Mouse (Mus musculus) layer of hippocampus, adult 9-11 months (tissue): ENCODE measurements around the gene Skil.
"Not testable (repeated sequence)": the region's sequence is repeated elsewhere in the genome, so short reads cannot be mapped to it uniquely, and the experiment has no call there.

Source experiments
- DNase-seq: peaks from one replicate; pipeline ENCODE4 v3.0.0; 2022

The Skil gene

DNA sequence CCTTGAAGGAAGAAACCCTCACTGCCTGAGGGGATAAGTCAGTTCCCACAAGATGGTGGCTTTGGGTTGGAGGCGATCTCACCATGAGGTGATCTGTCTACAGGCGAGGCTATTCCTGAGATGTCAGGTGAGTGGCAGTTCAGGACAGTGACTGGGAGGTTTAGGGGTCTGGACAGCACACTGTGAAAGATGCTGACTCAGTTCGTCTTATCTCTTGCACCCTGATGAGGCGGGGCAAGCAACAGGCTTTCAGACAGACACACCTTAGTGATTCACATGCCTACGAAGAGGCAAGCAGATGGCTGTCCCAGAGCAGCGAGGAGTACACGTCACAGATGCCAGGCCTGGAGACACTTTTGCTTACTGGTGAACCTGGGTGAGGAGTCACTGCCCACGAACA, 39.4 kb downstream of the Skil start:
- no peak for DNase-seq

DNA sequence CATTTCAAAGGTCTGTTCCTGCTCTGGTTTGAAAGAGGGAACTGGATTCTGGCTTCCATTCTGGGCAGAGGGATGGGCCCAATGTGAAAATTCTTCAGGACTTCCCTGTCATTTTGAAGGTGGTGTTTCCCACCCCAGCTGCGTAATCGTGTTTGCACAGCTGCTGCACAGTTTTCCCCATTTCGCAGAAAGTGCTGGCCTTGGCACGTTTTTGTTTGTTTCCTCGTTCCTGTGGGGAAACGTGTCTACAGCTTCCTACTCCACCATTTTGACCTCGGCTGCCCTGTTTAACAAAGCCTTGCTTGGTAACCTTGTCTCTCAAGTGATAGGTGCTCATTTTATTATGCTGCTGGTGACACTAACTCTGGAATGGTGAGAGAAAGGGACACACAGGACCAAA, 39.8 kb downstream of the Skil start:
- DNase-seq: no peak

DNA sequence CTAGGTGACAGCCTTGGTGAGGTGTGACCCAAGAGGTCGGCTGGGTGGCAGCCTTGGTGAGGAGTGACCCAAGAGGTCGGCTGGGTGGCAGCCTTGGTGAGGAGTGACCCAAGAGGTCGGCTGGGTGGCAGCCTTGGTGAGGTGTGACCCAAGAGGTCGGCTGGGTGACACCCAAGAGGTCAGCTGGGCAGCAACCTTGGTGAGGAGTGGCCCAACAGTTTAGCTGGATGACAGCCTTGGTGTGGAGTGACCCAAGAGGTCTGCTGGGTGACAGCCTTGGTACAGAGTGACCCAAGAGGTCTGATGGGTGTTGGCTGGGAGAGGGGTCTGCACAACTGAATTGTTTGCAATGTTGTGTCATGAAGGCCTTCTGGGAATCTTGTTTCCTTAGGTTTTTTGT, 41.7 kb downstream of the Skil start:
- not testable (repeated sequence) for DNase-seq

DNA sequence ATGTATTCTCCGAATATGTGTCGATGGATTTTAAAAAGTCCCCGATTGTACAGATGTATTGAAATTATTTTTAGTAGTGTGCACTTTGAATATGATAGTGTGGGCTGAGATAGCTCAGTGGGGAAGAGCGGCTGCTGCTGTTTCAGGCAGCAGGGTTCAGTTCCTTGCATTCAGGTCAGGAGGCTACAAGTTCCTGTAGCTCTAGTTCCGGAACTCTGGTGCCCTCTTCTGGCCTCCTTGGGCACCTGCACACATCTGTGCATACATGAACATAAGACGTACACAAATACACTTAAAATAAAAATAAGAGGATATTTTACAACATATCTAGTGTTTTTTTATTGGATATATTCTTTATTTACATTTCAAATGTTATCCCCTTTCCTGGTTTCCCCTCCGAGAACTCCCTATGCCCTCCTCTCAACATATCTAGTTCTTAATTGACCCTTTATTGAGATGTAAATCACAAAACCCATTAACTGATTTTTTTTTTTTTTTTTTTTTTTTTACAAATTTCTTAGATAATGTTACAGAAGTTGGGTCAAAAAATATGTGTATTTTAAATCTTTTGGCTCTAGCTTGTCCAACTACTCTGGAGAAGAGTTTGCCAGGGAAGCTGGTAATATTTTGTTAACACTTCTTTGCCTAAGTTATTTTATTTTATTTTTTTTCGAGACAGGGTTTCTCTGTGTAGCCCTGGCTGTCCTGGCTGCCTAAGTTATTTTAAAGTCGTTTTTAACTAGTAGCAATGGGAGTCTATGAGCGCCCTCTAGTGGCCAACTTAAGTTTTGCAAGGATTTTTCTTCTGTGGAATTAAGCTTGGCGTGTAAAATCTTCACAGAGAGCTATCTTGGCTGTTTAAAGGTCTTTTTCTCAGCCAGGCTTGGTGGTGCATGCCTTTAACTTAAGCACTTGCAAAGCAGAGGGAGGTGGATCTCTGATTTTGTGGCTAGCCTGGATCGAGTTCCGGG, 43.9 kb downstream of the Skil start:
- DNase-seq: peak; percentile 67

DNA sequence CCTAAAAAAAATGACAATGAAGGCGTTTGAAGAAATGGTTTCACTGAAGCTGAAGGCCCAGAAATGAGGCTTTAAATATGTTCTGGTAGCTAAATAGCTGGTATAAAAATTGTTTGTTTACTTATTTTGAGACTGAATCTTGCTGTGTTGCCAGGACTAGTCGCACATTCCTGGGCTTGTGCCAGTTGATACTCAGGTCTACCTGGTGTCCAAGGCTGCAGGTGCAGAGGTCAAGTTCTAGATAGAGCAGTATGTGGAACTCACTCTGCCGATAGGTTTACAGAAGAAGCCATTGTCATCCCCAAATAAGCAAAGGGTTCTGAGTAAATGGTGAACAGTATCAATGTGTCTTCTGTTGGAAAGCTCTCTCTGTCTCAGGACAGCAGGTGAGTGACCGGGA, 46.8 kb downstream of the Skil start:
- DNase-seq: no peak

DNA sequence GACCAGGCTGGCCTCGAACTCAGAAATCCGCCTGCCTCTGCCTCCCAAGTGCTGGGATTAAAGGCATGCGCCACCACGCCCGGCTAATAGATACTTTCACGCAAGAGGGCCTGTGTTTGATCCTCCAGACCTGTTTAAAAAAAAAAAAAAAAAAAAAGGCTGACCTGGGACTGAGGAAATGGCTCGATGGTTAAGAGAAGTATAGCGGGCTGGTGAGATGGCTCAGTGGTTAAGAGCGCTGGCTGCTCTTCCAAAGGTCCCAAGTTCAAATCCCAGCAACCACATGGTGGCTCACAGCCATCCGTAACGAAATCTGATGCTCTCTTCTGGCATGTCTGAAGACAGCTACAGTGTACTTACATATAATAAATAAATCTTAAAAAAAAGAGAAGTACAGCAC, 50.4 kb downstream of the Skil start:
- not testable (repeated sequence) for DNase-seq

DNA sequence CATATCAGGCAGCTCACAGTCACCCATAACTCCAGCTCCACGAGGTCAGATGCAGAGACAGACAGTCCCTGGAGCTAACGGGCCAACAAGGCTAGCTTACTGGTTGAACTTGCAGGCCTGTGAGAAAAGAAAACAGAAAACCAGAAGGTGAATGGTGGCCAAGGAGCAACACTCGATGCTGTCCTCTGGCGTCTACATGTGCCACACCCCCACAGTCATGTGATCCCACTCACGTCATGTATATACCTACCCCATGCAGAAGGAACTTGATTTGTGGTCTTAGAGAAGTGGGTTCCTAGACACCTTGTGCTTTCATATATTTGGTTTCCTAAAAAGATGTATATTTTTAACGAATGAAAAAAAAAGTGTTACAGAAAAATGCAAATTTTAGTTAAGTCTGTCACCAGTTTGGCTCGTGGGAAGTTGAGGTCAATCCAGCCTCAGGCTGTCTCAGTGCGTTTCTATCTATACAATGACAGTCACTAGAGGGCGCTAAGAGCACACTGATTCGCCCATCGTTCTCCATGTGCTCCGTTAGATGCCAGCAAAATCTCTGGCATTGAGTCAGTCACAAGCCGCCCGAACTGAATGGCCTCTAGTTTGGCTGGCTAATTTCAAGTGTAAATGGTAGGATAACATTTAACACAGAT, 50.9 kb downstream of the Skil start:
- peak; percentile 78 for DNase-seq

DNA sequence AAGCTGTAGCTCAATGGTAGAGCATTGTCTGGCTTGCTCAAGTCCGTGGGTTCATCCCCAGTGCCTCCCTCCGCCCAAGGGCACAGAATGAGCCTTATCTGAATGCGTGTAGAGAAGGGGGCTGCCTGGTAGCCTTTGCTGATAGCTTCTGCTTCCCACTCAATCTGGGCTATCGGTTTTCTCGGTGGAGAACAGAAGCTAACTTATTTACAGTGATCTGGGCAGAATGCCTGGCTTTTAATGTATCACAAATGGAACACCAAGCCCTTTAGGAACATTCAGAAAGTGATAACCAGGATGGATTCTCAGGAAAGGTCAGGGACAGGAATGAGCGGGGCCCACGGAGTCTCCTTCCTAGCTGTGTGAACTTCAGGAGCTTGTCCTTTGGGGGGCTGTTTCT, 53.7 kb downstream of the Skil start:
- DNase-seq: no peak

DNA sequence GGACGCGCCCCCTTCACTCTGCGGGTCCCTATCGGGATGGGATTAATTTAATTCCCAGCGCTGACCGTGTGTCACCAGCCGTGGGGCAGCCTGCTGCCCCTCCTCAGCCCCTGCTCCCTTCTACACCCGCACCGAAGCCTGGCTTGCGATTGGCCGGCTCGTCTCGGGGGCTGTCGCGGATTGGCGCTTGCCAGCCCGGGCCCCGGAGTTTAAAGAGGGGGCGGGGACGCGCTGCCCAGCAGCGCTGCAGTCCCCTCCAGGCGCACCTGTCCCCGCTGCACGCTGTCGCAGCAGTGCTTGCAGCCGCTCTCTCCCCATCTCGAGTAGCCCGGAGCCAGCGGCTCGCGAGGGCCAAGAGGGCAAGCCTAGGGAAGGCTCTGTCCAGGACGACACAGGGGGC, 54.8 kb downstream of the Skil start, which contains the start of gene Cldn11:
Gene Cldn11 (plus strand): TSS at position 215 of the 400 bp plus-strand sequence.
- DNase-seq: peak; percentile 48

DNA sequence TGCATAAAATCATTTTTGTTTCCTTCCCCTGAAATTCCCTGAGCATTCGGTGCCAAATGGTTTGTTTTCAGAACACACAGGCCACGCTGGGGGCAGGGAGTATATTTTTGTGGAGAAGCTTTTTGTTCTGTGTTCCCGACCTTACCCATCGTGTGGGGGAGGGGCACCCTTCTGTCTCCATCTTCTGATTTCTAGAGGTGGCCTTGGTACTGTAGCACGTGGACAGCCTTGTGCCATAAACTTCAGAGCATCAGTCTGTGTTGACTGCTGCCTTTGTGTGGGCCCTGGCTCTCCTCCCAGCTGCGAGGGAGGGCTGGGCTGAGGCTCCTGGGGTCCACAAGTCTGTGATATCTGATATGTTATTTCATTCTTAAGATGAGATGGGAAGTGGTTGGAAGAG, 57.2 kb downstream of the Skil start:
- DNase-seq: peak; percentile 78

DNA sequence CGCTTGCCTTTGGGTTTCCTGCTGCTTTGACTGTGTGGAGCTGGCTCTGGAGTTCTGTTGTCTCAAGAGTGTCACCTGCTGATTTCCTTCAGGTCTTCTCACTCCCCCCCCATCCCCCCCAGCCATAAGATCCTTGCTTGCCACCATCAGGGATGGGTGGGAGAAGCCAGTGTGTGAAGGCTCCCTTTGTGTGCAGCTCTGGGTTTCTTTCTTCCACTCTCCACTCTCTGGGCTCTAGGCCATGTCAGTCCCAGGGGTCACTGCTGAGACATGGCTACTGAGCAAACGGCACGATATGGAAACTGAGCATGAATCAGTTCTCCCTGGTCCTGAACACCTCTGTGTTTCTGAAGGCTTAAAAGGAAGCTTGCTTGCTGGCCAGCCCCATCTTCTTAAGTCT, 61.3 kb downstream of the Skil start:
- no peak for DNase-seq

DNA sequence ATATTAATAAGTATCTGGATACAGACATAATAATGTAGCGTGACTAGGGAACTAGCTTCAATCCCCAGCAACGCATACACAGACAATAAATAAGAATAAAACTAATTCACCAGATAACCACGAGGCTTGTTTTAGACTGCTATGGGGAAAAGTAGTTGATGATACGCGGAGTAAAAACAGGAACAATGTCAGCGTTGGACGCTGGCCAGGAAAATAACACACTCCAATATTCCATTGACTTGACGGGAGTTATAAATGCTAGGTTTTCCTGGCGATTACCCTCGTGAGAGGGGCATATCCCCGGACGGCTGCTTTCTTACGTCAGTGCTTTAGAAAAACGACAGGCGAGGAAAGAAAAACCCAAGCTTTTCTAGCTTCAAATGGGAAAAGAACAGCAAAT, 62.9 kb downstream of the Skil start:
- no peak for DNase-seq

DNA sequence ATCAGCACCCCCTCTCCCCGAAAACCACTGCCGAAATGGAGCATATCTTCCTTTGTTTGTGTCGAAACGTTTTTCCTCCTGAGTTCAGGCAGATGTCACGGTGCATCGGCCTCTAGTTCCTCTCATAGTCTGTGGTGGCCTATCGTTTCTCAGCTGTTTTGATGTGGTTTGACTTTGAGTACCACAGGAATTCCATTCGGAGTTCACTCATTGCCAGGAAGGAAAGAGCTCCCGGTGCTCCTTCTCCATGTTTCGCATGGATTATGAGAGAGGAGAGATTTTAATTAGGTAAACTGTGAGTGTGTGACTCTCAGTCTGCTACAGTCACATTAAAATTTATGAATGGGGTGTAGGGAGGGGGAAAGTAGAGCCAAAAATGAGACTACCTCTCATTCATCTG, 65.2 kb downstream of the Skil start:
- DNase-seq: no peak

DNA sequence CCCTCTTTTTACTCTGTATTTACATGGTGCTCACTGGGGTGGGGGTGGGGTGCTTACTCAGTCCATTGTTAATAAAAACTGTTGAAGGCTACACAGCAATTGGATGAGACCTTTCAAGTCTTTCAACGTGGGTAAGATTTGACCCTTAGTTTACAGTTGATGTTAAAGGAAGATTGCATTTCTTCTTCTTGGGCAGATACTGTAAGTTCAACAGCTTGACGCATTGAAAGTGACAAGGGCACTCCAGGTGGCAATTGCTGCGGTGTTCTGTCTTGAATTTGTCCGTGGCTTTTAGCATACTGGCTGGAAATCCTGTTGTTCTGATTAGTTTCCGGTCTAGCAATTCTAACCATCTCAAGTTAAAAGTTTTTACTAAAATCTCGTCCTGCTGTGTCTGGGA, 66.5 kb downstream of the Skil start:
- DNase-seq: no peak

DNA sequence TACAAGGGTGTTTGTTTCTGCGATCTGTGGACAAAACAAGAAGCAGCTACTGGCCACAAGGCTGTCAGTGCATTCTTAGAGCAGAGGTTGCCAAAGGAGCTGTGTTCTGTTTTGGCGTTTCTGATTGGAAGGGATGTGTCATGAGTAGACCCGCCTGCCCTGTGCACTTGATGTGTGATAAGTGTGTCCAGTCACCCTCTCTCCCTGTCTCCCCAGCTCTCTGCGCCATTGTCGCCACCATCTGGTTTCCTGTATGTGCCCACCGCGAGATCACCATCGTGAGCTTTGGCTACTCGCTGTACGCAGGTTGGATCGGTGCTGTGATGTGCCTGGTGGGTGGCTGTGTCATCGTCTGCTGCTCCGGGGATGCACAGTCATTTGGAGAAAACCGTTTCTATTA, 68.0 kb downstream of the Skil start:
- DNase-seq: no peak

DNA sequence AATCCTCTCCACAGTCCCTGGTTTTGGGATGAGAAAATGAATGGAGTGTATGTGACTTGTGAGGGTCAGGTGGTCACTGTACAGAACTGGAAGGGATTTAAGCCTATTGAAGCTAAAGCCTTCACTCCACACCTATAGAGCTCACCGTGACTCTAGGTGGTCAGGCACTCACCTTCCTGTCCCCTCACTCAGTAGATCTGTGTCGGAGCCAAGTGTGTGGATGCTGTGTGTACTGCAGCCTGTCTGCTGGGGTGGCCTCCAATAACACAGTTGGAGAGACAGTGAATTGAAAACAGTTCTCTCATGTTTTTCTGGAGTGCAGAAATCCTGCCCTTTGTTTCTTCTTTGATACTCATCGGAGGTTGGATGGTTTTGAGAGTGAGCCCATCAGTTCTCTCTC, 70.9 kb downstream of the Skil start:
- no peak for DNase-seq

DNA sequence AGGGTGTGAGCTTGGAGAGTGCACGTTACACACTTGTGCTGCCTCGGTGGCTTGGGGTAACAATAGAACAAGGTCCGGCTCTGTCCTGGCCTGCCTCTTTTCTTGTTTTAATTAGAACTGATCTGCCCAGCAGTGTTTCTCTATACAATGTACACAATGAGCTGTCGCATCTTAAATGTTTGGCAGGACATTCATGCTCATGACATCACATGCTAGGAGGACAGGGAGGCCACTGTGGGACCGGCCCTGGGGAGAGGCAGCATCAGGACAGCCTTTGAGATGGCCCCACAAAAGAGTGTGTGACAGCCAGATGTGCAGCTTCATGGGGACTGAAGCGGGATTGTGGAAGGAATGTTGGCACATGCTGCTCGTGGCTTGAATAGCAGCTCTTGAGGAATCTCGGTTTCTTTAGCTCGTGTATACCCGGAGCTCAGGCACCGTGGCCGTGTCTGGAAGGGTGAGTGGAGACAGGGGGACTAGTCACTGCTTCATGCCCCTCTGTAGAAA, 71.6 kb downstream of the Skil start:
- peak; percentile 91 for DNase-seq
